Mouse (Mus musculus): ENCODE measurements at regions not wholly inside any gene's neighbourhood (a gene's known extent, or its start where the extent isn't known, plus 50 kb on each side); places are given as distances from the start of the nearest gene placed in this dataset.

- no peak for TF ChIP-seq CTCF (IDR thresholded peaks at IDR 0.05; ENCODE audit: control insufficient read depth, insufficient read depth, insufficient replicate concordance, low read depth, low read length)
- TF ChIP-seq POLR2A (IDR thresholded peaks at IDR 0.05; ENCODE audit: control insufficient read depth, low read depth, low read length): no peak
These were observed 85.7 kb upstream of the Vgll3 start for GRCm38 (mm10) chr16:65729322-65729721.

All from testis, adult 2 months (tissue).